Mouse (Mus musculus) adrenal gland, adult 18-20 months (tissue): ENCODE data around the gene Fhad1. TPM values are rescaled to one million over a fixed set of nuclear protein-coding genes. Genes with fewer than 3 reads are reported as not detected.

ENCODE experiments used
- DNase-seq, 2 experiments: peaks; one replicate each; pipeline ENCODE4 v3.0.0; 2021 to 2022; ENCODE audit warnings: low spot score in 2 of 2
- total RNA-seq, 2 experiments: library from RNA; stranded (reverse); gene quantifications; 1 replicate in 1 of 2; 2 replicates in 1 of 2; pipeline ENCODE4 v1.2.3; 2021

Fhad1 gene
- total RNA-seq, 2 experiments from 2014 or later, result 0.60 to 0.70 TPM

GRCm38 (mm10) chr4:141895772-141896171 lies 119.1 kb downstream of the Fhad1 start:
- DNase-seq, result no peak

- no peak for DNase-seq
Measured at GRCm38 (mm10) chr4:141893157-141893784, 121.6 kb downstream of the Fhad1 start.

DNA sequence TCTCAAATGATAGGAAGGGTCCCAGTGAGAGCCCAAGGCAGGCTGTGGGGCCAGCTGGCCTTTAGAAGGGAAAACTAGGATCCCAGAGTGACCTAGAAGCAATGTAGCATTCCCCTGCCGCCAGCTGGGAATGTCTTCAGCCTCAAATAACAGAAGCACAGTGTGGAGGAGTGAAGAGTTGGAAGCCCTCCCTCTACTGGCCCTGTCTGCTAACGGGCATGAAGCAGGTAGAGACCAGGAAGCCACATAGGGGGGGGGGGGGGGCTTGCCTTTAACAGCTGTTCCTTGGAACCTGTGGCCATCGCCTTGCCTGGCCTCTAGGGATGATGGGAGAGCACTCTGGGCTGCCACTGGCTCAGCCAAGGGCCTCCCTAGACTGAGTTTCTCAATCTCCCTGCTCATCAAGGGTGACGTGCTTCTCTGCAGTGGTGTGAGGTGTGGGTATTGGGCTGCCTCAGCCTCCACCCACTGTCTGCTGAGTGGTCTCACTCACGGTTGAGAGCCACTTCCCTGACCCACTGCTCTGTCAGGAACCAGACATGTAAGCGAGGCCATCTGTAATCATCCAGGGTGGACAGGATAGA lies 128.4 kb downstream of the Fhad1 start:
- no peak for DNase-seq

DNA sequence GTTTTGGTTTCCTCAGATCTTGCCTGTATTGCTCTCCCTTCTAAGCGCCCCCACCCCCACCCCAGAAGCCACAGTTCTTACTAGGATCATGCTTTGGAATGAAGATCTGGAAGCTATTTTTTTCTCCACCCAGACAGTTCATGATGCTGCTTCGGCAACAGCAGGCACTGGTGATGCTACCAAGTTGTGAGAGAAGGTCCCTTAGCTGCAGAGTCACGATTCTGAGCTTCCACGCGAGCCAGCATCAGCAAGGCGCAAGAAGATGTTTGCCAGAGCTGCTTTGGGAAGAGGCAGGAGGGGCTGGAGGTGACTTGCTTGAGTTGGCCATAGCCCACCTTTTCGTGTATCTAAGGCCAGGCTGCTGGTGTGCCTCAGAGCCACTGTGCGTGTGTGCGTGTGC lies 129.4 kb downstream of the Fhad1 start:
- no peak for DNase-seq

DNA sequence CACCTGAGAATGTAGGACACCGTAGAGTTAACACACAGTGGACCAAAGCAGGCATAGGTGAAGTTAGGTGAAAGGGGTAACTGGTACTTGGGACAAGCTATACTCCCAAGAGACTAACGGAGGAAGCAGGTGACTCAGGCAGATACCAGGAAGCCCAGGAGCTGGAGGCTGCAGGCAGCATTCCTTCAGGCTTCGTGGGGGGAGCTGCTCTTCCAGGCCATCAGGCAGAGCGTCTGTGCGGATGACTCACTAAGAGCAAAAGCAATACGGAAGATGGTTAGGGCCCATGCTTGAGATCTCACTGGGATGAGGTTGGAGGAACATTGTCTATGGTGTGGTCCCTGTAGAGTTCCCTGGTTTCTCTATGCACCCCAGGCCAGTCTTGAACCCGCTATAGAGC lies 132.0 kb downstream of the Fhad1 start:
- no peak for DNase-seq

- DNase-seq, result no peak
Measured at GRCm38 (mm10) chr4:141881950-141882349, 132.9 kb downstream of the Fhad1 start.

- DNase-seq, result no peak
Measured at GRCm38 (mm10) chr4:141881289-141881914, 133.5 kb downstream of the Fhad1 start.

- DNase-seq, result no peak
Measured at GRCm38 (mm10) chr4:141879875-141880274, 135.0 kb downstream of the Fhad1 start.

GRCm38 (mm10) chr4:141879074-141879473 lies 135.8 kb downstream of the Fhad1 start:
- no peak for DNase-seq

GRCm38 (mm10) chr4:141878621-141879020 lies 136.3 kb downstream of the Fhad1 start:
- DNase-seq, result no peak

GRCm38 (mm10) chr4:141875481-141876108 lies 139.3 kb downstream of the Fhad1 start:
- no peak for DNase-seq

GRCm38 (mm10) chr4:141874601-141875460 lies 140.1 kb downstream of the Fhad1 start, which contains the start of gene Efhd2:
TSS of gene Efhd2 (minus strand) at chr4:141874920.
- DNase-seq, result peak; percentile 79 to 81

DNA sequence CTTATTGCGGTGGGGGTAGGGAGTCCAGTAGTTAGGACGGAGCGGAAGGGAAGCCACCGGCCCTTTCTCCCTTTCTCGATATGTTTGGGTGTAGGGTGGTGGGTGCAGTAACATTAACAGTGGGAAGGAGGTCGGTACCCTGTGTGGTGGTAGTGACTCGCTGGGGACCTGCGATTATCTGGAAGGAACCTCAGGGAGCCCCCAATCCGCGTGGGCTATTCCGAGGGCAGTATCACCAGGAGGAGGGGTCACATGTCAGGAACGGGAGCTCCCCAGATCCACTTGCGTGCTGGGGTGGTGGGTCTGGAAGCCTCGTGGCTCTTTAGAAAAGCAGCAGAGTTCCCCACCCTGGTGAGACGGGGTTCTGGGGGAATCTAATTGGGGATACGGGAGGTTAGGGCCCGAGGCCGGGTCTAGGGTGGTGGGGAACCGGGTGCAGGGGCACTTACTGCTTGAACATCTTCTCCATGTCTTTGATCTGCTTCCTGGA lies 140.7 kb downstream of the Fhad1 start:
- DNase-seq, result no peak

- no peak for DNase-seq
Measured at GRCm38 (mm10) chr4:141872977-141873376, 141.9 kb downstream of the Fhad1 start.

- DNase-seq, result no peak
Measured at GRCm38 (mm10) chr4:141871909-141872308, 143.0 kb downstream of the Fhad1 start.

DNA sequence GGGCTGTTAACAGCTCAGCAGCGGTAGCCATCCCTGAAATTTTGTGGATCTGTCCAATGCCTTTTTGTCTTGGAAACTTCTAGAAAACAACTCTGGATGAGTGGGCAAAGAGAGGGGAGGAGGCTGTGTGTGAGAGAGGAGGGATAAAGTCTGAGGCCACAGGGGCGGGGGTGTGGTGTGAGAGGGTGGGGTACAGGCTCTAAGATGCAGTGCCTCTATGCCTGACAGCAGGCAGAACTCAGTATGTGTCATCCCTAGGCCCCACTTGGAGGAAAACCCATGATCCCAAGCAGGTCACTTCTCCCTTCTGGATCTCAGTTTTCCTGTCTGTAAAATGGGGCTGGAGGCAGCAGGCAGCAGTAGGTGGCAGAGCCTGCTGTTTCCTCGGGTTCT lies 143.6 kb downstream of the Fhad1 start:
- no peak for DNase-seq

GRCm38 (mm10) chr4:141870666-141871332 lies 144.1 kb downstream of the Fhad1 start:
- no peak for DNase-seq

- no peak for DNase-seq
Measured at GRCm38 (mm10) chr4:141869436-141870215, 145.3 kb downstream of the Fhad1 start.

- no peak for DNase-seq
Measured at GRCm38 (mm10) chr4:141868051-141868450, 146.8 kb downstream of the Fhad1 start.

GRCm38 (mm10) chr4:141867498-141867897 lies 147.4 kb downstream of the Fhad1 start:
- DNase-seq, result peak in 1 of 2 experiments; percentile 55
